Mouse (Mus musculus) E14TG2a.4 (cell line): ENCODE measurements at regions not wholly inside any gene's neighbourhood (a gene's known extent, or its start where the extent isn't known, plus 50 kb on each side); places are given as distances from the start of the nearest gene placed in this dataset.

Experiments used
- H3K27me3 ChIP-seq: 2 replicates; pipeline ENCODE4 v1.6.1; 2014; ENCODE audit warnings: low read length, control low read depth; ENCODE audit not compliant: insufficient read depth
- H3K36me3 ChIP-seq: 2 replicates; pipeline ENCODE4 v1.6.1; 2014; ENCODE audit warnings: low read length, control low read depth; ENCODE audit not compliant: insufficient read depth
- H3K4me1 ChIP-seq: replicated peaks from 2 replicates; pipeline ENCODE4 v1.6.1; 2014; ENCODE audit warnings: low read depth, low read length, control low read depth
- H3K4me3 ChIP-seq: replicated peaks from 2 replicates; pipeline ENCODE4 v1.5.1; 2014; ENCODE audit warnings: mild to moderate bottlenecking, low read length
- H3K9me3 ChIP-seq: 2 replicates; pipeline ENCODE4 v1.6.1; 2014; ENCODE audit warnings: low read length, control low read depth
- CTCF ChIP-seq: conservative IDR thresholded peaks from 2 replicates; pipeline ENCODE4 v1.5.1; 2014; ENCODE audit warnings: low read length
- NANOG ChIP-seq: IDR thresholded peaks from 2 replicates; pipeline ENCODE4 v1.6.1; 2014; ENCODE audit warnings: borderline replicate concordance, low read length, mixed read lengths
- POU5F1 ChIP-seq: IDR thresholded peaks from 2 replicates; pipeline ENCODE4 v1.6.1; 2014; ENCODE audit warnings: low read length, borderline replicate concordance

- no peaks in the 10 kb centered on the region for H3K9me3 ChIP-seq
- H3K4me1 ChIP-seq, result peaks cover 24% of the 10 kb centered on the region
- H3K36me3 ChIP-seq, result no peaks in the 10 kb centered on the region
- no peak for TF ChIP-seq NANOG
- no peak for TF ChIP-seq POU5F1
- TF ChIP-seq CTCF, result no peak
- H3K4me3 ChIP-seq, result no peak overlapping the region
- peaks cover 38% of the 10 kb centered on the region for H3K27me3 ChIP-seq
Observed at GRCm38 (mm10) chr5:136640871-136641619, 51.9 kb upstream of the Myl10 start.

DNA sequence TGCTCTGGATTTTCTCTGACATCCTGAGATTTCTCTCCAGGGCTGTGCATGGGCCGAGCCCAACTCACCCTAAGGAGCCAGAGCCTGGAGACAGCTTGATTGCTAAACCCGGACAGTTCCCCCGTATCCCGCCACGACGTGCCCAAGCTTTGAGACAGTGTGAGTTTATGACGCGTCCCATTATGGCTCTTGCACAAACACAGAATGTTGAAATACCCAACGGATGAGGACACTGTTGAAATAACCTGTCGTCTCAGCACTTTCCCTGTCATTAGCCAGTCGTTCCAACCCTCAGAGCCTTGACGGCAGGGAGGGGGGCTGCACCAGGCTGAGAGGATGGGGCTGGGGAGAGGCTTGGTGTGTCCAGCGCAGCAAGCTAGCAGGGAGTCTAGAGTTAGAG lies 50.7 kb upstream of the Myl10 start:
- no peak overlapping the region for H3K4me3 ChIP-seq
- no peaks in the 10 kb centered on the region for H3K36me3 ChIP-seq
- H3K4me1 ChIP-seq, result peaks cover 13% of the 10 kb centered on the region; the same call in 1 of the 2 replicates
- peaks cover 45% of the 10 kb centered on the region for H3K27me3 ChIP-seq
- peaks cover 4% of the 10 kb centered on the region for H3K9me3 ChIP-seq
- TF ChIP-seq CTCF (no peak), POU5F1 (no peak), NANOG (no peak)
